Mouse (Mus musculus) urinary bladder, postnatal 25 days (tissue): ENCODE data around the gene Capns1.
"Not testable (repeated sequence)": the region's sequence is repeated elsewhere in the genome, so short reads cannot be mapped to it uniquely, and the experiment has no call there.

Experiments used
- DNase-seq: peaks from one replicate; pipeline ENCODE4 v3.0.0; 2022; ENCODE audit warnings: low spot score

Gene Capns1

GRCm38 (mm10) chr7:30202895-30203690 lies 4.5 kb upstream of the Capns1 start:
- DNase-seq: no peak

GRCm38 (mm10) chr7:30200661-30201060 lies 2.0 kb upstream of the Capns1 start:
- DNase-seq: not testable (repeated sequence)

- DNase-seq: no peak
Observed at GRCm38 (mm10) chr7:30200200-30200599, 1.6 kb upstream of the Capns1 start.

GRCm38 (mm10) chr7:30199498-30200139 lies 1.0 kb upstream of the Capns1 start:
- no peak for DNase-seq

GRCm38 (mm10) chr7:30197592-30198129 lies 950 bp downstream of the Capns1 start:
- no peak for DNase-seq

- peak; percentile 43 for DNase-seq
Observed at GRCm38 (mm10) chr7:30196171-30196570, 2.4 kb downstream of the Capns1 start.

GRCm38 (mm10) chr7:30195461-30195860 lies 3.1 kb downstream of the Capns1 start:
- no peak for DNase-seq

- DNase-seq: peak; percentile 98
Observed at GRCm38 (mm10) chr7:30194884-30195283, 3.7 kb downstream of the Capns1 start.

- peak; percentile 33 for DNase-seq
Observed at GRCm38 (mm10) chr7:30194101-30194831, 4.3 kb downstream of the Capns1 start.

GRCm38 (mm10) chr7:30193581-30194100 lies 5.0 kb downstream of the Capns1 start:
- DNase-seq: peak; percentile 74

GRCm38 (mm10) chr7:30193013-30193412 lies 5.6 kb downstream of the Capns1 start:
- DNase-seq: no peak

- DNase-seq: no peak
Observed at GRCm38 (mm10) chr7:30192088-30192487, 6.5 kb downstream of the Capns1 start.

- no peak for DNase-seq
Observed at GRCm38 (mm10) chr7:30189116-30189491, 9.5 kb downstream of the Capns1 start.

- DNase-seq: no peak
Observed at GRCm38 (mm10) chr7:30188344-30189115, 10.1 kb downstream of the Capns1 start.

GRCm38 (mm10) chr7:30184641-30185348 lies 13.8 kb downstream of the Capns1 start:
- DNase-seq: no peak

- DNase-seq: peak; percentile 79
Observed at GRCm38 (mm10) chr7:30183879-30184289, 14.7 kb downstream of the Capns1 start, which contains the start of gene Cox7a1. Gene Cox7a1 (plus strand): TSS chr7:30184144.

GRCm38 (mm10) chr7:30183189-30183588 lies 15.4 kb downstream of the Capns1 start:
- not testable (repeated sequence) for DNase-seq

- DNase-seq: not testable (repeated sequence)
Observed at GRCm38 (mm10) chr7:30181929-30182328, 16.7 kb downstream of the Capns1 start.

- DNase-seq: peak; percentile 66
Observed at GRCm38 (mm10) chr7:30181308-30181707, 17.3 kb downstream of the Capns1 start.

- DNase-seq: no peak
Observed at GRCm38 (mm10) chr7:30178256-30178655, 20.4 kb downstream of the Capns1 start.

- no peak for DNase-seq
Observed at GRCm38 (mm10) chr7:30176474-30176873, 22.1 kb downstream of the Capns1 start.
